8 mouse cellular contexts compared by ENCODE assay signal in the genomic region with DNA sequence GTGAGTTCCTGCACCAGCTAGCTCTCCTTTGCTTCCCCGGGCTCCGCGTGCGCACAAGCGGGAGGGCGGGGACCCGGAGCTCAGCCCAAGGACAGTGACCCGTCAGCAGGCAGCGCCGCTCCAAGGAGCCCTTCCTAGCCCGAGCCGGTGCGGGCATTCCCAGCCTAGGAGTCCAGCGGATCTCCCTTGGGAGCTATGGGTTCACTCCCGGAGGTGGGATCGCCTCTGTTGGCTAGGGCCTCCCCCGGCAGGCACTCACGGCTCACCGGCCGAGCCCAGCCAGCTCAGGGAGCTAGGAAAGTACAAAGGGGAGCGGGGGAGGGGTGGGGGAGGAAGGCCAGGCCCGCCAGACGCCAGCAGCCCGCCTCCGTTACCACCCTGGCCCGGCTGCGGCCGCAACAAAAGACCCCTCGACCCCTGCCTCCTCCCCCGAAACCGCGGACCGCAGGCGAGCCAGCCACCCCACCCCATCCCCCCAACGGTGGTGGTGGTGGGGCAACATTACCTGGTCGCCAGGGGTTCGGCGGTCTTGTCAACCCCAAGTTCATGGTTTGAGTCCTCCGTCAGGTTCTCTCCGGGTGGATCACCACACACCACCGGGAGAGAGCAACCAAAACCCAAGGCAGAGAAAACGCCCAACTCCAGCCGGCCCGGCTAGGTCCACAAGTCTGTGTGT.
A peak's percentile ranks its signal among the peaks of the same experiment; 100 is the strongest.
DNase-seq lines count a peak whose midpoint lies in the region; ATAC-seq and TF ChIP-seq lines count a peak whose summit lies in the region.

No protein-coding gene starts in this region.

- peak; percentile 69 for ATAC-seq in hindbrain, embryonic 14.5 days (ENCODE audit: low FRiP score)
- peak; percentile 41 for ATAC-seq in limb, embryonic 14.5 days (ENCODE audit: low FRiP score, low read depth)
- peak; percentile 74 for ATAC-seq in midbrain, embryonic 14.5 days (ENCODE audit: low FRiP score, low TSS enrichment)

- peaks cover 9% of the 10 kb centered on the region; the same call in 1 of the 2 replicates for H3K36me3 ChIP-seq in hindbrain, embryonic 14.5 days (replicated peaks; ENCODE audit: control insufficient read depth, insufficient read depth)
- peaks cover 12% of the 10 kb centered on the region for H3K36me3 ChIP-seq in limb, embryonic 14.5 days (ENCODE audit: control insufficient read depth, insufficient read depth, low read length)
- H3K36me3 ChIP-seq in midbrain, embryonic 14.5 days (ENCODE audit: control insufficient read depth, insufficient read depth, low read length) = peaks cover 6% of the 10 kb centered on the region; the same call in 1 of the 2 replicates
- no peaks in the 10 kb centered on the region for H3K36me3 ChIP-seq in testis, adult 2 months (ENCODE audit: control insufficient read depth, insufficient read depth, low read length)

- TF ChIP-seq POLR2A in limb, embryonic 14.5 days (IDR thresholded peaks at IDR 0.05; ENCODE audit: borderline replicate concordance, extremely low read depth, insufficient read depth, insufficient read length) = 0 out of 2 replicates have a peak, but pooled peaks have one; percentile 15
- TF ChIP-seq POLR2A in testis, adult 2 months (IDR thresholded peaks at IDR 0.05; ENCODE audit: control insufficient read depth, low read depth, low read length) = no peak

- peak overlapping the region; percentile 91 for H3K4me3 ChIP-seq in hindbrain, embryonic 14.5 days (replicated peaks; ENCODE audit: low read length)
- peak overlapping the region; percentile 92 for H3K4me3 ChIP-seq in limb, embryonic 14.5 days (replicated peaks; ENCODE audit: low read length)
- H3K4me3 ChIP-seq in midbrain, embryonic 14.5 days (replicated peaks; ENCODE audit: low read depth, low read length) = peak overlapping the region; percentile 95
- peak overlapping the region; percentile 62 for H3K4me3 ChIP-seq in testis, adult 2 months (ENCODE audit: control insufficient read depth, low read depth, low read length)

- peaks cover 25% of the 10 kb centered on the region for H3K4me1 ChIP-seq in hindbrain, embryonic 14.5 days (replicated peaks; ENCODE audit: control insufficient read depth, insufficient read depth, low read length)
- peaks cover 15% of the 10 kb centered on the region for H3K4me1 ChIP-seq in limb, embryonic 14.5 days (ENCODE audit: control insufficient read depth, insufficient read depth, low read length)
- peaks cover 26% of the 10 kb centered on the region for H3K4me1 ChIP-seq in midbrain, embryonic 14.5 days (ENCODE audit: control insufficient read depth, insufficient read depth, low read length)
- H3K4me1 ChIP-seq in testis, adult 2 months (ENCODE audit: control insufficient read depth, insufficient read depth, low read length) = peaks cover 11% of the 10 kb centered on the region

- peak; percentile 92 for DNase-seq in adrenal gland, adult 2 months
- peak; percentile 43 to 53 for DNase-seq in cerebellum, postnatal 36 days
- peak; percentile 32 to 38 for DNase-seq in gastrocnemius, adult 8-10 months (ENCODE audit: low spot score in 2 of 2)
- no peak for DNase-seq in hindbrain, embryonic 14.5 days (ENCODE audit: low spot score)
- peak; percentile 44 for DNase-seq in limb, embryonic 14.5 days (ENCODE audit: low spot score)
- peak; percentile 83 for DNase-seq in midbrain, embryonic 14.5 days
- no peak for DNase-seq in T-cell, adult 2 months (ENCODE audit: low spot score)

- peak overlapping the region; percentile 98 for H3K27ac ChIP-seq in hindbrain, embryonic 14.5 days
- peak overlapping the region; percentile 95 for H3K27ac ChIP-seq in limb, embryonic 14.5 days (replicated peaks; ENCODE audit: low read depth, low read length)
- H3K27ac ChIP-seq in midbrain, embryonic 14.5 days (replicated peaks; ENCODE audit: low read depth, low read length) = peak overlapping the region; percentile 99
- peak overlapping the region; percentile 60; the same call in 1 of the 2 replicates for H3K27ac ChIP-seq in testis, adult 2 months (ENCODE audit: control insufficient read depth, insufficient read depth, low read depth, low read length)

- TF ChIP-seq CTCF in testis, adult 2 months (IDR thresholded peaks at IDR 0.05; ENCODE audit: control insufficient read depth, insufficient read depth, insufficient replicate concordance, low read depth, low read length) = no peak

- H3K27me3 ChIP-seq in hindbrain, embryonic 14.5 days (ENCODE audit: control insufficient read depth, insufficient read depth, low read length) = no peaks in the 10 kb centered on the region
- no peaks in the 10 kb centered on the region for H3K27me3 ChIP-seq in limb, embryonic 14.5 days (ENCODE audit: control insufficient read depth, insufficient read depth, low read length)
- H3K27me3 ChIP-seq in midbrain, embryonic 14.5 days (ENCODE audit: control insufficient read depth, insufficient read depth, low read length) = no peaks in the 10 kb centered on the region
- no peaks in the 10 kb centered on the region for H3K27me3 ChIP-seq in testis, adult 2 months (ENCODE audit: control insufficient read depth, insufficient read depth, low read length)

- peak overlapping the region; percentile 74 for H3K4me2 ChIP-seq in hindbrain, embryonic 14.5 days (replicated peaks)
- peak overlapping the region; percentile 76 for H3K4me2 ChIP-seq in limb, embryonic 14.5 days (replicated peaks; ENCODE audit: low read depth, low read length, severe bottlenecking)
- H3K4me2 ChIP-seq in midbrain, embryonic 14.5 days (ENCODE audit: low read length) = peak overlapping the region; percentile 83

- H3K9ac ChIP-seq in hindbrain, embryonic 14.5 days = peak overlapping the region; percentile 100
- H3K9ac ChIP-seq in limb, embryonic 14.5 days (ENCODE audit: low read depth, low read length, severe bottlenecking) = peak overlapping the region; percentile 96
- peak overlapping the region; percentile 98 for H3K9ac ChIP-seq in midbrain, embryonic 14.5 days (replicated peaks; ENCODE audit: low read length)

- H3K9me3 ChIP-seq in hindbrain, embryonic 14.5 days (ENCODE audit: control insufficient read depth, low read length) = no peaks in the 10 kb centered on the region
- no peaks in the 10 kb centered on the region for H3K9me3 ChIP-seq in limb, embryonic 14.5 days (ENCODE audit: control insufficient read depth, low read length)
- no peaks in the 10 kb centered on the region for H3K9me3 ChIP-seq in midbrain, embryonic 14.5 days (ENCODE audit: control insufficient read depth, low read length)

- under 1% methylated on average over 44 of the region's 44 CpGs for WGBS in hindbrain, embryonic 14.5 days
- WGBS in limb, embryonic 14.5 days = under 1% methylated on average over 38 of the region's 44 CpGs
- WGBS in midbrain, embryonic 14.5 days = under 1% methylated on average over 44 of the region's 44 CpGs

Comparison
In these comparisons a context has a peak if more than half of its experiments do, and no peak if none do; other contexts are left out.
1. DNase-seq: peak in adrenal gland, adult 2 months (single experiment), cerebellum, postnatal 36 days (2 of 2), gastrocnemius, adult 8-10 months (2 of 2), limb, embryonic 14.5 days (single experiment) and midbrain, embryonic 14.5 days (single experiment); none in hindbrain, embryonic 14.5 days (single experiment) and T-cell, adult 2 months (single experiment).
2. Peak in every context shown above with its lines, with median percentiles within 50 percentile points of each other: ATAC-seq, H3K27ac ChIP-seq, H3K4me2 ChIP-seq, H3K4me3 ChIP-seq and H3K9ac ChIP-seq.